Mouse (Mus musculus) inflammation-experienced regulatory T-cells, adult 6 months (primary cell): ENCODE results near the gene Lpin2. TPM values are rescaled to one million over a fixed set of nuclear protein-coding genes. Genes with fewer than 3 reads are reported as not detected.

Experiments
- polyA plus RNA-seq, 3 experiments: library from polyadenylated mRNA; unstranded; fragments of 100-300 nt; shearing (Covaris generic); gene quantifications; one replicate each; pipeline ENCODE4 v1.2.1; 2017

Lpin2 gene
- polyA plus RNA-seq, 3 experiments from 2014 or later: 20.6 to 36.6 (median 30.0) TPM

Other genes starting within 250 kb of the Lpin2 start
- gene Myom1, start 179.9 kb upstream of the Lpin2 start, polyA plus RNA-seq: under 1 TPM in 1 of 3 experiments, not detected in 2; 0.34 TPM
- 100 to 1,000 TPM; 630 to 948 (median 795) TPM for gene Myl12a, start 179.7 kb upstream of the Lpin2 start, polyA plus RNA-seq
- gene Emilin2, start 129.4 kb downstream of the Lpin2 start, polyA plus RNA-seq: under 1 TPM; 0.08 to 0.21 (median 0.15) TPM